Mouse (Mus musculus): Measurements from ENCODE around the gene Scarf1.

- TF ChIP-seq POLR2A (IDR thresholded peaks at IDR 0.05; ENCODE audit: borderline replicate concordance, insufficient read depth, low read length): no peak
- no peak for TF ChIP-seq CTCF (IDR thresholded peaks at IDR 0.05; ENCODE audit: borderline replicate concordance, insufficient read depth, low read depth, low read length)
Measured at GRCm38 (mm10) chr11:75544713-75545112, 31.4 kb downstream of the Scarf1 start.

Measured in cerebellum, adult 2 months (tissue).